Mouse (Mus musculus) brain, embryonic 14.5 days (tissue): Measurements from ENCODE around the gene Olfr282.

Source experiments
- CTCF ChIP-seq: fragments of 200-500 bp; IDR thresholded peaks from 2 replicates; pipeline ENCODE4 v1.5.1; 2012; ENCODE audit warnings: inconsistent platforms, mild to moderate bottlenecking, moderate library complexity, borderline replicate concordance; ENCODE audit not compliant: insufficient read depth, insufficient read length; ENCODE audit errors: extremely low read depth
- POLR2A ChIP-seq: fragments of 200-500 bp; IDR thresholded peaks from 2 replicates; pipeline ENCODE4 v1.6.1; 2012; ENCODE audit warnings: mild to moderate bottlenecking, inconsistent platforms, borderline replicate concordance; ENCODE audit not compliant: poor library complexity, insufficient read depth, insufficient read length, severe bottlenecking; ENCODE audit errors: extremely low read depth

GRCm38 (mm10) chr15:98391081-98391902, 39.7 kb upstream of the Olfr282 start:
- TF ChIP-seq POLR2A (no peak), CTCF (no peak)
